ENCODE assay signal across 16 mouse cellular contexts in genomic region chr7:40390927-40391326, GRCm38 (mm10).
DNase-seq lines count a peak whose midpoint lies in the region; ATAC-seq lines count a peak whose summit lies in the region.
"Had no signal": no experiment of that assay in that cellular context is flagged by ENCODE, and none has a peak within 500 bp of the region (broad histone marks: within the 10 kb centered on the region; RNA-seq: fewer than 3 reads in every experiment).

No protein-coding gene starts in this region.

- peaks cover 32% of the 10 kb centered on the region for H3K4me1 ChIP-seq in forebrain, embryonic 10.5 days
- peaks cover 29% of the 10 kb centered on the region for H3K4me1 ChIP-seq in forebrain, embryonic 16.5 days (replicated peaks; ENCODE audit: control insufficient read depth, insufficient read depth, low read length)
- H3K4me1 ChIP-seq in hindbrain, embryonic 16.5 days (ENCODE audit: control insufficient read depth, insufficient read depth, low read depth, low read length), result no peaks in the 10 kb centered on the region; the same call in 1 of the 2 replicates
- peaks cover 28% of the 10 kb centered on the region for H3K4me1 ChIP-seq in neural tube, embryonic 13.5 days (replicated peaks)
- H3K4me1 ChIP-seq in embryonic facial prominence, embryonic 10.5 days, result 0 out of 2 replicates have a peak, but pooled peaks cover 5% of the 10 kb centered on the region
- H3K4me1 ChIP-seq: limb, embryonic 12.5 days; liver, embryonic 13.5 days had no signal

- no peaks in the 10 kb centered on the region for H3K36me3 ChIP-seq in forebrain, embryonic 10.5 days (replicated peaks)
- no peaks in the 10 kb centered on the region for H3K36me3 ChIP-seq in forebrain, embryonic 16.5 days (ENCODE audit: control insufficient read depth, insufficient read depth)
- H3K36me3 ChIP-seq in hindbrain, embryonic 16.5 days (ENCODE audit: control insufficient read depth, insufficient read depth, low read length), result no peaks in the 10 kb centered on the region
- H3K36me3 ChIP-seq in neural tube, embryonic 13.5 days, result no peaks in the 10 kb centered on the region
- no peaks in the 10 kb centered on the region for H3K36me3 ChIP-seq in embryonic facial prominence, embryonic 10.5 days (replicated peaks)
- H3K36me3 ChIP-seq: limb, embryonic 12.5 days; liver, embryonic 13.5 days had no signal

- peak overlapping the region; percentile 53; the same call in 1 of the 2 replicates for H3K27ac ChIP-seq in forebrain, embryonic 10.5 days
- H3K27ac ChIP-seq in forebrain, embryonic 16.5 days (ENCODE audit: low read length), result no peak overlapping the region
- H3K27ac ChIP-seq in hindbrain, embryonic 16.5 days (ENCODE audit: low read depth, low read length), result no peak overlapping the region
- H3K27ac ChIP-seq in neural tube, embryonic 13.5 days (replicated peaks), result no peak overlapping the region
- H3K27ac ChIP-seq in embryonic facial prominence, embryonic 10.5 days (replicated peaks), result no peak overlapping the region
- H3K27ac ChIP-seq: limb, embryonic 12.5 days; liver, embryonic 13.5 days had no signal

- H3K4me2 ChIP-seq in forebrain, embryonic 16.5 days (ENCODE audit: low read length), result no peak overlapping the region
- H3K4me2 ChIP-seq in hindbrain, embryonic 16.5 days (ENCODE audit: low read length), result no peak overlapping the region
- H3K4me2 ChIP-seq in neural tube, embryonic 13.5 days, result no peak overlapping the region
- H3K4me2 ChIP-seq: limb, embryonic 12.5 days; liver, embryonic 13.5 days had no signal

- H3K27me3 ChIP-seq in forebrain, embryonic 10.5 days (ENCODE audit: poor library complexity, severe bottlenecking), result 0 out of 2 replicates have a peak, but pooled peaks cover 6% of the 10 kb centered on the region
- H3K27me3 ChIP-seq in forebrain, embryonic 16.5 days (replicated peaks; ENCODE audit: control insufficient read depth, insufficient read depth, low read length), result no peaks in the 10 kb centered on the region
- H3K27me3 ChIP-seq in hindbrain, embryonic 16.5 days (replicated peaks; ENCODE audit: control insufficient read depth, insufficient read depth, low read length), result no peaks in the 10 kb centered on the region
- H3K27me3 ChIP-seq in neural tube, embryonic 13.5 days, result 0 out of 2 replicates have a peak, but pooled peaks cover 3% of the 10 kb centered on the region
- no peaks in the 10 kb centered on the region; the same call in 1 of the 2 replicates for H3K27me3 ChIP-seq in embryonic facial prominence, embryonic 10.5 days (replicated peaks; ENCODE audit: low read depth, poor library complexity, severe bottlenecking)
- H3K27me3 ChIP-seq: limb, embryonic 12.5 days; liver, embryonic 13.5 days had no signal

- H3K9me3 ChIP-seq in forebrain, embryonic 10.5 days, result no peaks in the 10 kb centered on the region
- H3K9me3 ChIP-seq in forebrain, embryonic 16.5 days (ENCODE audit: control insufficient read depth, low read length), result no peaks in the 10 kb centered on the region
- no peaks in the 10 kb centered on the region for H3K9me3 ChIP-seq in hindbrain, embryonic 16.5 days (ENCODE audit: control insufficient read depth, low read length)
- no peaks in the 10 kb centered on the region for H3K9me3 ChIP-seq in neural tube, embryonic 13.5 days
- no peaks in the 10 kb centered on the region for H3K9me3 ChIP-seq in embryonic facial prominence, embryonic 10.5 days
- H3K9me3 ChIP-seq: limb, embryonic 12.5 days; liver, embryonic 13.5 days had no signal

- H3K9ac ChIP-seq in forebrain, embryonic 16.5 days (replicated peaks; ENCODE audit: low read depth, low read length), result no peak overlapping the region
- no peak overlapping the region for H3K9ac ChIP-seq in hindbrain, embryonic 16.5 days (ENCODE audit: low read depth, low read length)
- H3K9ac ChIP-seq in neural tube, embryonic 13.5 days, result no peak overlapping the region
- H3K9ac ChIP-seq: limb, embryonic 12.5 days; liver, embryonic 13.5 days had no signal

- DNase-seq in forebrain, embryonic 10.5 days (ENCODE audit: extremely low spot score, low spot score), result no peak
- peak; percentile 44 for DNase-seq in embryo, embryonic 10.5 days (ENCODE audit: low spot score)
- DNase-seq in heart, adult 8-10 months (ENCODE audit: low spot score), result no peak
- no peak for DNase-seq in frontal cortex, postnatal 36 days (ENCODE audit: low spot score in 2 of 2)
- DNase-seq in embryonic facial prominence, embryonic 10.5 days (ENCODE audit: low spot score), result no peak
- DNase-seq: adrenal gland, adult 8-10 months; cerebellum, adult 18-20 months; gastrocnemius, postnatal 25 days; kidney, adult 2 months; kidney, postnatal 25 days; liver, embryonic 13.5 days; right cerebral cortex, postnatal 25 days had no signal

- ATAC-seq in forebrain, embryonic 16.5 days, result no peak
- peak; percentile 58; the same call in 1 of the 2 replicates for ATAC-seq in hindbrain, embryonic 16.5 days
- ATAC-seq in neural tube, embryonic 13.5 days (ENCODE audit: low read depth), result 0 out of 2 replicates have a peak, but pooled peaks have one; percentile 28

- no peak overlapping the region for H3K4me3 ChIP-seq in forebrain, embryonic 10.5 days
- no peak overlapping the region for H3K4me3 ChIP-seq in forebrain, embryonic 16.5 days (replicated peaks; ENCODE audit: low read length)
- no peak overlapping the region for H3K4me3 ChIP-seq in hindbrain, embryonic 16.5 days (ENCODE audit: low read length)
- no peak overlapping the region for H3K4me3 ChIP-seq in neural tube, embryonic 13.5 days
- H3K4me3 ChIP-seq in embryonic facial prominence, embryonic 10.5 days, result no peak overlapping the region
- H3K4me3 ChIP-seq: limb, embryonic 12.5 days; liver, embryonic 13.5 days had no signal

- WGBS in forebrain, embryonic 10.5 days, result 6% methylated on average over 3 of the region's 3 CpGs
- WGBS in forebrain, embryonic 16.5 days, result 1% methylated on average over 3 of the region's 3 CpGs
- WGBS in hindbrain, embryonic 16.5 days, result 8% methylated on average over 3 of the region's 3 CpGs
- 5% methylated on average over 3 of the region's 3 CpGs for WGBS in neural tube, embryonic 13.5 days
- 20% methylated on average over 3 of the region's 3 CpGs for WGBS in embryonic facial prominence, embryonic 10.5 days
